Mouse (Mus musculus) ovary, postnatal 14 days (tissue): ENCODE data around the gene Slc4a8.
A peak's percentile ranks its signal among the peaks of the same experiment; 100 is the strongest.
"Not testable (repeated sequence)": the region's sequence is repeated elsewhere in the genome, so short reads cannot be mapped to it uniquely, and the experiment has no call there.

ENCODE experiments used
- DNase-seq: peaks from one replicate; pipeline ENCODE4 v3.0.0; 2022; ENCODE audit warnings: low spot score

Gene Slc4a8

GRCm38 (mm10) chr15:100743238-100743637 is 18.3 kb upstream of the Slc4a8 start:
- no peak for DNase-seq

DNA sequence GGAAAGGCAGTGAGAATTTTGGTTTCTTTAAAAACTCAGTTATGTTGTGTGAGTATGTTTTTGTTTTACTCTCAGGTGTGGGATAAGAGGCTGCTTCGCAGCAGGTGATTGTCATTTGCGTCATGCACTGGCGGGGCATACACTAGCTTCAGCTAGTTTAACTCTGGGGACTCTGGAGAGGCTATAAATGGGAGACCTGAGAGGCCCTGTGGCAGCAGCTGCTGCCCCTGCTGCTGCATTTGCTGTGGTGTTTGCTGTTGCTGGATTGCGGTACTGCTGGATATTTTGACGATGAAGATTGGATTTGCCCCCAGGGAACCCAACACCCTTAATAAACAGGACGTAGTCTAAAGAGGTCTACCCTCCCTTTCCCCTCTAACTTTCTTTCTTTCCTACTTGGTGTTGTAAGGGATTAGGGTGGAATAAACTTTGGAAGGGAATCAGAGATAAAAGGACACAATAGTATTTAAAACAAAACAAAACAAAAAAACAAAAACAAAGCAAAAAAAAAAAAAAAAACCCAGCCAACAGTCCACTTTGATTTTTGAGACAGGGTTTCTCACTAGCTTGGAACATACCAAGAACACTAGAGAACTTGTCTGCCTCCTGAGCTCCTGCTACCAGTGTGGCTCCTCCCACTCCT is 14.9 kb upstream of the Slc4a8 start:
- DNase-seq = no peak

- no peak for DNase-seq
Observed at GRCm38 (mm10) chr15:100747121-100747963, 14.2 kb upstream of the Slc4a8 start.

GRCm38 (mm10) chr15:100748584-100748983 is 13.0 kb upstream of the Slc4a8 start:
- no peak for DNase-seq

DNA sequence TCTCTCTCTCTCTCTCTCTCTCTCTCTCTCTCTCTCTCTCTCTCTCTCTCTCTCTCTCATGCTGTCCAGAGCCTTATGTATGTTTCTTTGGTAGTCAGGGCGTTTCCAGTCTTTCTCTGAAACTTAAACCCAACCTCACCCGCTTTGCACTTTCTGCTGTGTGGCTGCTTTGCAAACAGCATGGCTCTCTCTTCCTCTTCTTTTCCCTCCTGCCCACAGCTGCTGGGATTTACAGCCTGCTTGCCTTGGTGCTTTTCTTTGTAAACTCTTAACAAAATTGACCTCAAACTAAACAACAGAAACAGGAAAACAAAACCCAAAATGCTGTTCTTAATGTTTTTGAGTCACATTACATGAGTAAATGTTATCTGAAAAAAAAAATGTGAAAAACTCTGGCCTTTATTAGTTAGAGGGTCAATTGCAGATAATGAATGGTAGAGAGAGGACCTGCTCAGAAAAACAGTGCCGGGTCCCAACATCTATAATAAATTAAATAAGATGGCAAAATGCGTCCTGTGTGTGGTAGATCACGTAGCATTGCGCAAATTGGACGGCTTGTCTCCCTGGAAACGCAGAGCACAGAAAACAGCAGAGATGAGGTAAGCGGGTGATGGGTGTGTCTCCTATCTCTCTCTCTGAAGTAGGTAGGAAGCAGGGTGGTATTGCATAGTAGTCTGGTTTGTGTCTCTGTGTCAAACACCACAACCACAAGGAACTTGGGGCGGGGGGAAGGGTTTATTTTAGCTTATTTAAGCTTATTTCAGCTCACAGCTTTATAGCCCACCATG is 11.6 kb upstream of the Slc4a8 start:
- no peak for DNase-seq

GRCm38 (mm10) chr15:100752439-100752838 is 9.1 kb upstream of the Slc4a8 start:
- no peak for DNase-seq

DNA sequence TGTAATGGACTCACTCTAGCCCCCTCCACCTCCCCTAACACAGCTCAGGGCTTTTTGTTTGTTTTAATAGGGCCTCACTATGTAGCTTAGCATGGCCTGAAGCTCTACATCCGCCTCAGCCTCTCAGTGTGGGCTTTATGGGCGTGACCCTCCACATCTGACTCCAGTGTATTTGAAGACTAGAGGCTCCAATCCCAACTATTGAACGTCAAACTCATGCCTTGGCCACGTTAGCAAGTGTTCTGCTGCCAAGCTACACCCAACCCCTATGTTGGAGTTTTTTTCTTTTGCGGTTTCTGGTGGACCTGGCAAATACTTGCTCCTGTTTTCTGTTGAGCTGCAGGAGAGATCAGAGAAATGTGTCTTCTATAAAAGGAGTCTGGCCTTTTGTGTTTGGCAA is 8.5 kb upstream of the Slc4a8 start:
- no peak for DNase-seq

- no peak for DNase-seq
Observed at GRCm38 (mm10) chr15:100754041-100754440, 7.5 kb upstream of the Slc4a8 start.

- DNase-seq = no peak
Observed at GRCm38 (mm10) chr15:100754805-100755497, 6.6 kb upstream of the Slc4a8 start.

GRCm38 (mm10) chr15:100755498-100755859 is 6.1 kb upstream of the Slc4a8 start:
- no peak for DNase-seq

DNA sequence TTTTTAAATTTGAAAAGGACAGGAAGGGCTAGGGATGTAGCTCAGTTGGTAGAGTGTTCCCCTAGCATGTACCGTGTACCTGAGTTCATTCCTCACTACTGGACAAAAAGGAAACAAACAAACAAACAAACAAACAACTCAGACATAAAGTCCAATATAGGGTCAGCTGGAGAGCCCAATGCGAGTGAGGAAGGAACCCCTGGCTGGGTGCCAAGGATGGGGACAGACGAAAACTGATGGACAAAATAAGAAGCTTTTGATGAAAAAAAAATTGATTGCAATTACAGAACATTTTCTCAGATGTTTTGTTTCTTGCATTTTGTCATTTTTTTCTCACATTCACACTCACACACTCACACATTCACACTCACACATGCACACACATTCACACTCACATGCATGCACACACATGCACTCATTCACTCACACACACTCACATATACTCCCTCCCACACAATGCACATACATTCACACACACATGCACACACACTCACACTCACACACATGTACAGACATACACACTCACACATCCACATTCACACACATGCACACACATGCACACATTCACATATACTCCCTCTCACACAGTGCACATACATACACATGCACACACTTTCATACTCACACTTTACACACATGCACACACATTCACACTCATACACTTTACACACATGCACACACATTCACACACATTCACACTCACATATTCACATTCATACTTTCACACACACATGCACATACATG is 5.5 kb upstream of the Slc4a8 start:
- DNase-seq = no peak

GRCm38 (mm10) chr15:100757527-100757978 is 4.0 kb upstream of the Slc4a8 start:
- DNase-seq = peak; percentile 57

DNA sequence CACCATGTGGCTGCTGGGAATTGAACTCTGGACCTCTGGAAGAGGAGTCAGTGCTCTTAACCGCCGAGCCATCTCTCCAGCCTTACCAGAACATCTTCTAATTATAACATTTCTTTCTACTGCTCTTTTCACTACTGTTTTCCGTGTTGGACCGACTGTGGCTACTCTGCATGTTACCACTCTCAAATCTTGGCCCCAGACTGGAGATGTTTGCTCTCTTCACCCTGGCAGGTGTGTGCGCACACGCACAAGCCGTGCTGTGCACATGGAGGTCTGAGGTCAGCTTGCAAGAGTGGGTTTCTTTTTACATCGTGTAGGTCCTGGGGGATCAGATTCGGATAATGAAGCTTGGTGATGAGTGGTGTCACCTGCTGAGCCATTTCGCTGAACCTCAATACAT is 2.3 kb upstream of the Slc4a8 start:
- no peak for DNase-seq

- no peak for DNase-seq
Observed at GRCm38 (mm10) chr15:100761036-100761418, 520 bp upstream of the Slc4a8 start.

DNA sequence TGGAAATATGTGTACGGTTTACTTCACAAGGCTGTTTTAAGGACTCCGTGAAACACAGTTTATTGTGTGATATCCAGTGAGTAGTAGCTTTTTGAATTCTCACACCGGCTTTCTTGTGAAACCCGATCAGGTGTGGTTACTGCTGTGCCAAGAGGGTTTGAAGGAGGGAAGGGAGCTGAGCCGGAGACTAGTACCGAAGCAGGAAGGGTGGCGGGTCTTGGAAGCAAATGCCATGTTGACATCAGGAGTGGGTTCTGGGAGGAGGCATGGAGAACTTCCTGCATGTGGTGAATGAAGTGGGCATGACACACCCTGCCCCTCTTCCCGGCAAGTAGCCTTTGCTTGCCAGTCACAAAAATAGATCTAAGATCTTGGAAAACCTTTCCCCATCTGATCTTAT is 1.1 kb downstream of the Slc4a8 start:
- no peak for DNase-seq

DNA sequence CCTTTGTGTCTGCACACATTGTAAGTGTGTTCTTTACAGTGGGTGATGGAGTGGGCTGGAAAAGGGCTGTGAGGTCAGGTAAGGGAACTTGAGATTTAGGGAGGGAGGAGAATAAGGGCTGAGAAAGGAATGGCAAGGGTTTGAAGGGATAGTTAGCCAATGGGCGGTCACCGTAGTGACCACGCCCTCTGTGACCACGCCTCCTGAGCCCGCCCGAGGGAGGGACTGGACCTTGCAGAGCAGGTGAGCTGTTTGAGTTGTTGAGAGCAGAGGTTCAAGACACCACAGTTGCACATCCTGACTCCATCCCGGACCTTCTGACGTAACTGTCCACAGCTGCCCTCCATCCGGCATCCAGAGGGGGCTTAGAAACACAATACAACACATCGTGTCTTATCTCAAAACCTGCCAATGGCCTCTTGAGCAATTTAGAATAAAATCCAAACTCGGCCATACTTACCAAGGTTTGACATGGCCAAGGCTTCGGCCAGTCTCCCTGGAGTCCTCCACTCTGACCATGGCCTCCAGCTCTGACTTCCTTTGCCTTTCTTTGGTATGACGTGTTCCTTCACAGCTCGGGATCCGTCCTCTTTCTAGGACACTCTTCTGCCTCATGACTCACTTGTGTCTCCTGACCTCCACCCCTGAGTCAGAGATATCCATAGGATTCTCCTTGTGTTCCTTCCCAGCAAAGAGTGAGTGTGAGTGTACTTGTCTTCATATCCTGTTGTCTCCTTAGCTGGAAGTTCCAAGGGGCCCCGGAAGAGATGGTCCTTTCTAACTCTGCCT is 2.8 kb downstream of the Slc4a8 start:
- no peak for DNase-seq

GRCm38 (mm10) chr15:100766826-100767225 is 5.3 kb downstream of the Slc4a8 start:
- DNase-seq = no peak

- DNase-seq = no peak
Observed at GRCm38 (mm10) chr15:100767851-100768250, 6.3 kb downstream of the Slc4a8 start.

- not testable (repeated sequence) for DNase-seq
Observed at GRCm38 (mm10) chr15:100769023-100769422, 7.5 kb downstream of the Slc4a8 start.

DNA sequence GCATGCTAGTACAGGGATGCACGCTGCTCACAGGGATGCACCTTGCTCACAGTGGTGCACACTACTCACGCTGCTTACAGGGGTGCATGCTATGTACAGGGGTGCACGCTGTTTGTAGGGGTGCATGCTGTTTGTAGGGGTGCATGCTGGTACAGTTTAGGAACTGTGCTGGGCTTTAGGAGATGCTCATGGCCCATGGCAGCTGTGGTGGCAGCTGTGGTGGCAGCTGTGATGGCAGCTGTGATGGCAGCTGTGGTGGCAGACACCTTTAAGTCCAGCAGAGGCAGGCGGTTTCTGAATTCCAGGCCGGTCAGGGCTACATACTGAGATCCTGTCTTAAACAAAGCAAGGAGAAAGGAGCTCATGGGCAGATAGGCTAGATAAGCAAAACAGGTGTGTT is 8.8 kb downstream of the Slc4a8 start:
- no peak for DNase-seq

DNA sequence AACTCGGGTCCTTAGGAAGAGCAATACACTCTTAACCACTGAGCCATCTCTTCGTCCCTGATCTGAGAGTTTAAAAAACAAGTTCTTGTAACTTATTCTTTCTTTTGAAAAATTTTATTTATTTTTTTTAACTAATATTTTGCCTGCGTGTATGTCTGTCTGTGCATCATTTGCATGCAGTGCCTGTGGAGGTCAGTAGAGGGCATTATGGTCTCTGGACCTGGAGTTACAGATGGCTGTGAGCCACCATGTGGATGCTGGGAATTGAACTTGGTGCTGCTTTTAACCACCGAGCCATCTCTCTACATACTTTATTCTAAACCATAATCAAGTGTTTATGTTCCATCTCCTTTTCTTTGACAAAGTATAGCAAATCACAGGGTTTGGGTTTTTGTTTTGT is 11.1 kb downstream of the Slc4a8 start:
- no peak for DNase-seq
